Mouse (Mus musculus) lung, embryonic 16.5 days (tissue): ENCODE data around the gene Apba1. TPM values are rescaled to one million over a fixed set of nuclear protein-coding genes. Genes with fewer than 3 reads are reported as not detected.

Experiments
- ATAC-seq: fragments of 200-750 bp; cut with Nextera tagmentation; 2 replicates; pipeline ENCODE4 v1.8.0; 2017; ENCODE audit warnings: low read depth, mild to moderate bottlenecking, moderate library complexity
- H3K27ac ChIP-seq: fragments of 300-500 bp; sonication (generic); 2 replicates; pipeline ENCODE4 v1.5.1; 2014; ENCODE audit warnings: mild to moderate bottlenecking, control low read depth, low read length
- H3K27me3 ChIP-seq: fragments of 300-500 bp; sonication (generic); 2 replicates; pipeline ENCODE4 v1.6.1; 2014; ENCODE audit warnings: low read depth, low read length, mixed read lengths; ENCODE audit not compliant: control insufficient read depth, insufficient read depth
- H3K36me3 ChIP-seq: fragments of 300-500 bp; sonication (generic); 2 replicates; pipeline ENCODE4 v1.6.1; 2014; ENCODE audit warnings: low read length; ENCODE audit not compliant: control insufficient read depth, insufficient read depth
- H3K4me1 ChIP-seq: fragments of 300-500 bp; sonication (generic); replicated peaks from 2 replicates; pipeline ENCODE4 v1.6.1; 2014; ENCODE audit warnings: low read length, mixed read lengths; ENCODE audit not compliant: control insufficient read depth, insufficient read depth
- H3K4me2 ChIP-seq: fragments of 300-500 bp; sonication (generic); 2 replicates; pipeline ENCODE4 v1.6.1; 2014; ENCODE audit warnings: low read depth, low read length, control low read depth
- H3K4me3 ChIP-seq: fragments of 300-500 bp; sonication (generic); 2 replicates; pipeline ENCODE4 v1.5.1; 2014; ENCODE audit warnings: mild to moderate bottlenecking, low read length, control low read depth
- H3K9ac ChIP-seq: fragments of 300-500 bp; sonication (generic); 2 replicates; pipeline ENCODE4 v1.6.1; 2014; ENCODE audit warnings: low read length, control low read depth
- H3K9me3 ChIP-seq: fragments of 300-500 bp; sonication (generic); 2 replicates; pipeline ENCODE4 v1.6.1; 2016; ENCODE audit warnings: low read length; ENCODE audit not compliant: control insufficient read depth
- WGBS: fragments of 180-500 bp; shearing (Covaris S2); extraction: QIAGEN DNeasy Blood & Tissue Kit; methylation state at CpG from one replicate; pipeline ENCODE4 v1.1.7; 2014; 5-methylcytosine and 5-hydroxymethylcytosine counted together
- polyA plus RNA-seq: library from polyadenylated mRNA; unstranded; fragments of >200 nt; fragmentation: Nextera tagmentation; extraction: Ambion mirVana; gene quantifications from 2 replicates; pipeline ENCODE4 v1.2.1, GENCODE M21; 2015

Apba1 gene
- polyA plus RNA-seq, 1 experiment from 2014 or later, result 0.33 TPM

DNA sequence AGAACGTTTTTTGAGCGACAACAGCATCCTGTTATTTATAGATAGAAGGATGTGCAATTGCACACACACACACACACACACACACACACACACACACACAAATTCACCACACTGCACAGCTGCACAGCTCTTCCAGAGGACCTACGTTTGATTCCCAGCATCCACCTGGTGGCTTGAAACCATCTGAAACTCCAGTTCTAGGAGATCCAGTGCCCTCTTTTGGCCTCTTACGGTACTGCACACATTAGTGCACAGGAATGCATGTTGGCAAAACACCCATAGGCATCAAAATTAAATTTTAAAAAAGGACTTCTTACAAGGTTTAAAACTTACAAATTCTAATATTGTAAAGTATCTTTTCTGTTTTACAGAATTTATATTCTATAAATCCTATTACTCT, 99.4 kb downstream of the Apba1 start:
- no peak overlapping the region for H3K9ac ChIP-seq
- H3K9me3 ChIP-seq, result no peaks in the 10 kb centered on the region
- no peak for ATAC-seq
- H3K27me3 ChIP-seq, result no peaks in the 10 kb centered on the region
- H3K27ac ChIP-seq, result no peak overlapping the region
- H3K4me1 ChIP-seq, result no peaks in the 10 kb centered on the region
- 94% methylated on average over 4 of the region's 4 CpGs for WGBS
- no peak overlapping the region for H3K4me3 ChIP-seq
- H3K36me3 ChIP-seq, result no peaks in the 10 kb centered on the region
- H3K4me2 ChIP-seq, result no peak overlapping the region

DNA sequence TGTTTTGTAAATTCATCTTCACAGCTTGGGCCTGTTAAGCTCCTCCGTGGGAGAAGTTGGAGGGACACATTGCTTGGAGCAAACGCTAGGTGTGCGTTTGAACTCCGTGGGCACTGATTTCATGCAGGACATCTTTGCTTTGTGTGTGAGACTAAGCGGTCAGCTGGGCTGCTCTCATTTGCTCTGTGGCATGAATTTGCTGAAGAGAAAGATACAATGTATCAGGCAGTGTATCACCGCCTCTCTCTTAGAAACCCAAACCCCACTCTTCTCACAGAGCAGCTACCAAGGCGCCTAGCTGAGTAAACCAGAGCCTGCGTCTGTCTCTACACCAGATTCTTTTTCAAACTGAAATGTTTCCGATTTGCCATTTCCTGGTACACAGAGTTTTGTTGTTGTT, 100.1 kb downstream of the Apba1 start:
- WGBS, result 81% methylated on average over 9 of the region's 9 CpGs
- H3K36me3 ChIP-seq, result no peaks in the 10 kb centered on the region
- no peaks in the 10 kb centered on the region for H3K9me3 ChIP-seq

DNA sequence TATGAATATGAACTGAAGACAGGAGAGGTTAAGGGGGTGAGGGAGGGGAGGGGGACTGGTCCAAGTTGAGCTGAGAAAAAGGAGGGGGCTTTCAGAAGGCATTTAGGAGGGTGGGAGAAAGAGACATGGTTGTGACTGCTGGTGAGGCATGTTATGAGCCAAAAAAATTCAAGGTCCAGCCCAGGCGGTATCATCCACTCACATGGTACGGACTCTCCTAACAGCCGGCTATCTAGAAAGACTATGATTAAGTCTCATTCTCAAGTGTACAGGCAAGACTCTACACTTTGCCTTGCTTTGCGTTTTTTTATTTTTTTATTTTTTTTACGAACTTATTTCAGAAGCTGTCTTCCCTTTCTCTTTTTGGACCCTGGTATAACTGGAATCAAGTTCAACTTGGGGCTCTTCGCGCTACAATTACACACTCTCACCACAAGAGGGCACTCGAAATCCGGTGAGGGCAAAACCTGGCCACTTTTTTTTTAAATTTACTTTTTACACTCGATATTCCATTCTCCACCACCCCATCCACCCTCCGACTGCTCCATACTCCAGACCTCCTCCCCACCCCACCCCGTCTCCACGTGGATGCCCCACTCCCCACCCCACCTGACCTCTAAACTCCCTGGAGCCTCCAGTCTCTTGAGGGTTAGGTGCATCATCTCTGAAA, 101.6 kb downstream of the Apba1 start:
- 0 out of 2 replicates have a peak, but pooled peaks have one; percentile 45 for ATAC-seq
- 24% methylated on average over 13 of the region's 13 CpGs for WGBS

More for the DNA sequence above, 100.1 kb downstream of the Apba1 start:
- ATAC-seq, result no peak
- Histone ChIP-seq H3K9ac (no peak overlapping the region), H3K4me1 (no peaks in the 10 kb centered on the region), H3K4me2 (no peak overlapping the region), H3K27me3 (no peaks in the 10 kb centered on the region), H3K4me3 (no peak overlapping the region), H3K27ac (no peak overlapping the region)

DNA sequence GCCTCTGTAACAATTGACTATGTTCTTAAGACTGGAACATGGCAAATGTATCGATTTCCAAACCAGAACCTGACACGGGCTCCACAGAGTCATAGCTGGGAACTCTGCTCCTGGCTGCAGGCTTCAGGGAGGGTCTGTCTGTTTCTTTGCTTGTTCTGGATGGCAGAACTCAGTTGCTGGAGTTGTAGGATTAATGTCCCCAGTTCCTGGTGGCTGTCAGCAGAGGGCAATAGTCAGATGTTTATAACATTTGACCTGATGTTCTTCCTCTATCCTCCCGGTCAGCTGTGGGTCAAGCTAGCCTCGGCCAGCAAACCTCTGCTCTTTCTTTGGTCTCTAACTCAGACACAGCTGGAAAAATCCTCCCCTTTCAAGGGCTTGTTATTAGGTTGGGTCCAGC, 104.0 kb downstream of the Apba1 start:
- Histone ChIP-seq H3K27me3 (no peaks in the 10 kb centered on the region), H3K4me1 (no peaks in the 10 kb centered on the region), H3K27ac (no peak overlapping the region), H3K36me3 (no peaks in the 10 kb centered on the region), H3K4me2 (no peak overlapping the region), H3K9me3 (no peaks in the 10 kb centered on the region), H3K4me3 (no peak overlapping the region), H3K9ac (no peak overlapping the region)
- ATAC-seq, result no peak
- 40% methylated on average over 4 of the region's 4 CpGs for WGBS

More for the DNA sequence above, 101.6 kb downstream of the Apba1 start:
- Histone ChIP-seq H3K9ac (no peak overlapping the region), H3K27me3 (no peaks in the 10 kb centered on the region), H3K4me3 (no peak overlapping the region), H3K9me3 (no peaks in the 10 kb centered on the region), H3K4me2 (no peak overlapping the region), H3K36me3 (no peaks in the 10 kb centered on the region), H3K4me1 (no peaks in the 10 kb centered on the region), H3K27ac (no peak overlapping the region)

DNA sequence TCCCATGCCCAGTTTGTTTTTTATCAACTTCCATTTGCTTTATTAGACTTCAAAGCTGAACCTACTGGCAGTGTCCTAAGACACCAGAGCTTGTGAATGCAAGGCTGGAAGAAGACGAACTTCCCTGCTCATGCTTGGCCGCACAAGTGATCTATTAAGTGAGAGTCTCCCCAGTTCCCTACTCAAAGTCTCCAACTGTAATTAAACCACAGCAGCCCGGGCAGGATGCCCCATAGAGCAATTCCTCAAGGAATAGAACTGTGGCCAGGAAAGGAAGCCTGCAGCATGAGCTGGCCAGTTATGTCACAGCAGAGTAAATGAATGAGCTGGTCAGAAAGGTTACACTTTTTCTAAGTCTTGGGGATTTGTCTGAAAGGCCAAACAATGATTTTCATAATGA, 105.3 kb downstream of the Apba1 start:
- Histone ChIP-seq H3K4me1 (no peaks in the 10 kb centered on the region), H3K9ac (no peak overlapping the region), H3K36me3 (no peaks in the 10 kb centered on the region), H3K4me2 (no peak overlapping the region), H3K27ac (no peak overlapping the region), H3K9me3 (no peaks in the 10 kb centered on the region), H3K27me3 (no peaks in the 10 kb centered on the region), H3K4me3 (no peak overlapping the region)
- WGBS, result 42% methylated on average over 3 of the region's 3 CpGs
- ATAC-seq, result no peak

DNA sequence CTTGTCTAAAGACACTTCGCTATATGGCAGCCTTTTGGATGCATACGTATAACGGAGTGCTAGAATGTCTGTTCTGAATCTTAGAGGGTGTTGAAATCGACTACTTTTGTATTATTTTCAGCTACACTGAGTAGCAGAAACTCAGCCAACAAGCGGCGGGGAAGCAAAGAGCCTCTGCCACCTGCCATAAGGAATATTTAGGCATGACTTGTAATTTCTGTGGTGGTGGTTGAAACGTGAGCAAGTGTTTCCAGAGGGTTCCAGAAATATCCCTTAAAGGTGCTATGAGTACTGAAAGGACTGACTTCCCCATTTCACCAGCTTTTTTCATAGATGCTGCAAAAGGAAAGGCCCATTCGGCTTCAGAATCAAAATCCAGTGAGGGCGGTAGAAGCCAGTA, 107.4 kb downstream of the Apba1 start:
- Histone ChIP-seq H3K4me3 (no peak overlapping the region), H3K9ac (no peak overlapping the region), H3K4me2 (no peak overlapping the region), H3K27me3 (no peaks in the 10 kb centered on the region), H3K4me1 (no peaks in the 10 kb centered on the region), H3K27ac (no peak overlapping the region), H3K36me3 (no peaks in the 10 kb centered on the region), H3K9me3 (no peaks in the 10 kb centered on the region)
- ATAC-seq, result no peak
- 86% methylated on average over 9 of the region's 9 CpGs for WGBS

DNA sequence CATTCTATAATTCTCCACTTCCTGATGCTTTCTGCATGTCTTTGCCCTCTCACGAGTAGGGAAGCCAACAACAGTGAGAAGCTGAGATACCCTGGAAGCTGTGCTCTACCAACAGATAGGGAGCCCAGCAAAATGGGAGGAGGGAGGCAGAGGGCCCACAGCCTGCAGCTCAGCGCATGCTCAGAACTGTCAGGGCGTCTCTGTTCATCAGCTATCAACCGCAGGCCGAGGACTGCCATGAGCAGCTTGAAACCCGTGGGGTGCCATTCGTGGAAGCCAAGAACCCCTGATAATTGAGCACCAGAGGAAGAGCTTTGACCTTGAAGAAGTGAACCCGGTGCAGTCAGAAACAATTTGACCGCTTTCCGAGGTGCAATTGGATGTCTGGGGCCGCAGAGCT, 108.4 kb downstream of the Apba1 start:
- no peak overlapping the region for H3K4me2 ChIP-seq
- ATAC-seq, result no peak
- H3K4me1 ChIP-seq, result no peaks in the 10 kb centered on the region
- H3K27ac ChIP-seq, result no peak overlapping the region
- H3K36me3 ChIP-seq, result no peaks in the 10 kb centered on the region
- 70% methylated on average over 11 of the region's 11 CpGs for WGBS
- no peaks in the 10 kb centered on the region for H3K9me3 ChIP-seq
- H3K4me3 ChIP-seq, result no peak overlapping the region
- no peaks in the 10 kb centered on the region for H3K27me3 ChIP-seq
- H3K9ac ChIP-seq, result no peak overlapping the region

DNA sequence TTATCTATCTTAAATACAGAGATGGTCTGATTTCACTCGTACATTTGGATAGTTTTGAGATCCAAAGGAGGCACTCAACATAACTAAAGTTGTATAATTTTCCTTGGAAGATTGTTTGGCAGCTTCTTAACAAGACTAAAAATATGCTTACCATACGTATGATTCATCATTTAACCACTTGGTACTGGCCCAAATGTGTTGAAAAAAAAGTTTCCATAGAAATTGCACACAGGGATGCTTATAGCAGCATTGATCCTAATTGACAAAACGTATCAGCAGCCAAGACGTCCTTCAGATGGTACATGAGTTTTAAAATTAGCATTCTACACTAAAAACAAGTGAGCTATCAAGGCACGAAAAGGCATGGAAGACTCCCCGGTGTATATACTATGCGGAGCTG, 108.9 kb downstream of the Apba1 start:
- Histone ChIP-seq H3K4me1 (no peaks in the 10 kb centered on the region), H3K27ac (no peak overlapping the region), H3K4me3 (no peak overlapping the region), H3K9ac (no peak overlapping the region), H3K9me3 (no peaks in the 10 kb centered on the region), H3K36me3 (no peaks in the 10 kb centered on the region), H3K4me2 (no peak overlapping the region), H3K27me3 (no peaks in the 10 kb centered on the region)
- no peak for ATAC-seq
- WGBS, result 77% methylated on average over 7 of the region's 7 CpGs

DNA sequence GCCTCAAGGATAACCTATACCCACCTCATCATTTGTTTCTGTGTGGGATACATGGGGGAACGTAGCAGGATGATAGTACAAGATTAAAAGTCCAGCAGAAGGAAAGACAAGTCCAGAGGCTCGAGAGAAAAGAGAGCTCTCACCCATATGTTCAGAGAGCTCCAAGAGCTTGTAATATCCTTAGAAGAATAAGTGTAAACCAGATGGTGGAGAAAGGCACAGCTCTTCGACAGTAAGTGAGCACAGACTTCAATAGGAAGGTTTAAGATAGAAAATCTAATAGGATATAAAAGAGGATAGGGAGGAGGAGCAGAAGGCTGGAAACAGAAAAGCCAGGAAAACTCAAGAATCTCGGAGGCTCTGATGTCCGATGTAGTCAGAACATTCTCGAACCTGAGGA, 115.8 kb downstream of the Apba1 start:
- Histone ChIP-seq H3K9me3 (no peaks in the 10 kb centered on the region), H3K36me3 (no peaks in the 10 kb centered on the region), H3K9ac (no peak overlapping the region), H3K4me1 (no peaks in the 10 kb centered on the region), H3K27ac (no peak overlapping the region), H3K27me3 (no peaks in the 10 kb centered on the region), H3K4me3 (no peak overlapping the region), H3K4me2 (no peak overlapping the region)
- WGBS, result 82% methylated on average over 6 of the region's 6 CpGs
- no peak for ATAC-seq

DNA sequence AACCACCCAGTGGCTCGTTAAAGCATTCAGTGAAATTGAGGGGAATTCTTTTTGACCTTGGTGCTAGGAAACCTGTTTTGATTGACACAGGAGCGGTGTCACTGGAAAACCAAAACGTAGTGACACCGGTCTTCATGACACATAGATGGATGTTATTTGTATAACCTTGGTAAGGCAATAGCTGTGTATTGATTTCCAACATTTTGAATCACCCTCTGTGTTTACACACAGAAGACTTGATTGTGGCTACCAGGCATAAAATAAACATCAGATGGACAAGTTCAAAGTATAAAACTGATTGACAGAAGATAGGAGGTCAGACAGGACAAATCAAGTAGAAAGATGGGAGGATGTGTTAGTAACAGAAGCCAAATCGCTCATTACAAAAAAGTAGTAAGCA, 117.1 kb downstream of the Apba1 start:
- no peaks in the 10 kb centered on the region for H3K27me3 ChIP-seq
- H3K9me3 ChIP-seq, result no peaks in the 10 kb centered on the region
- no peak overlapping the region for H3K27ac ChIP-seq
- WGBS, result 58% methylated on average over 5 of the region's 5 CpGs
- ATAC-seq, result no peak
- H3K36me3 ChIP-seq, result no peaks in the 10 kb centered on the region
- H3K4me3 ChIP-seq, result no peak overlapping the region
- H3K4me1 ChIP-seq, result no peaks in the 10 kb centered on the region
- H3K9ac ChIP-seq, result no peak overlapping the region
- H3K4me2 ChIP-seq, result no peak overlapping the region
